Mouse (Mus musculus): ENCODE data around the gene Jsrp1. TPM values are rescaled to one million over a fixed set of nuclear protein-coding genes. Genes with fewer than 3 reads are reported as not detected.
A peak's percentile ranks its signal among the peaks of the same experiment; 100 is the strongest.

The Jsrp1 gene
- total and polyA plus RNA-seq, 3 experiments, result 0.39 TPM; not detected in 2

GRCm38 (mm10) chr10:80832818-80833217, 19.5 kb upstream of the Jsrp1 start:
- Histone ChIP-seq H3K4me3 (ENCODE audit: control insufficient read depth in 1 of 2, insufficient read depth in 1 of 2, low read depth in 2 of 2, low read length in 2 of 2) (no peak overlapping the region), H3K4me1 (ENCODE audit: control insufficient read depth in 1 of 2, insufficient read depth in 2 of 2, low read length in 2 of 2) (peaks cover 2 to 9% of the 10 kb centered on the region in 2 experiments; a peak in 3 of 4 replicates), H3K9me3 (replicated peaks; ENCODE audit: insufficient read depth, low read length) (no peaks in the 10 kb centered on the region), H3K27me3 (ENCODE audit: control insufficient read depth in 1 of 2, insufficient read depth in 2 of 2, low read length in 2 of 2) (no peaks in the 10 kb centered on the region), H3K9ac (ENCODE audit: control insufficient read depth, low read depth, low read length, poor library complexity, severe bottlenecking) (no peak overlapping the region), H3K36me3 (ENCODE audit: control insufficient read depth in 1 of 2, insufficient read depth in 2 of 2, low read length in 2 of 2) (peaks cover 0 to 4% of the 10 kb centered on the region in 2 experiments; a peak in 2 of 4 replicates), H3K27ac (ENCODE audit: control insufficient read depth, low read depth, low read length) (no peak overlapping the region), H3K79me2 (ENCODE audit: control insufficient read depth, insufficient read depth, low read length, poor library complexity) (peaks cover 10% of the 10 kb centered on the region)
- TF ChIP-seq HCFC1 (IDR thresholded peaks at IDR 0.05; ENCODE audit: low read depth, low read length) (no peak), ZMIZ1 (IDR thresholded peaks at IDR 0.05; ENCODE audit: low read depth, low read length) (no peak), MAX (IDR thresholded peaks at IDR 0.05; ENCODE audit: low read length) (no peak), POLR2AphosphoS2 (IDR thresholded peaks at IDR 0.05; ENCODE audit: low read length) (no peak), TBP (IDR thresholded peaks at IDR 0.05; ENCODE audit: low read depth, low read length) (no peak), NELFE (IDR thresholded peaks at IDR 0.05; ENCODE audit: low read depth, low read length) (no peak), ZKSCAN1 (IDR thresholded peaks at IDR 0.05; ENCODE audit: low read depth, low read length) (no peak), MYB (IDR thresholded peaks at IDR 0.05; ENCODE audit: low read depth, low read length) (no peak), TCF12 (IDR thresholded peaks at IDR 0.05; ENCODE audit: low read depth, low read length) (no peak), NRF1 (IDR thresholded peaks at IDR 0.05; ENCODE audit: insufficient read depth, low read depth, low read length, poor library complexity, severe bottlenecking) (no peak), CTCF (IDR thresholded peaks at IDR 0.05 in 2 of 3, conservative IDR thresholded peaks at IDR 0.05 in 1 of 3; ENCODE audit: control insufficient read depth in 1 of 3, insufficient read depth in 1 of 3, low read depth in 2 of 3, low read length in 3 of 3, poor library complexity in 1 of 3, severe bottlenecking in 1 of 3) (no peak), E2F4 (IDR thresholded peaks at IDR 0.05; ENCODE audit: borderline replicate concordance, low read depth, low read length) (no peak), ZNF384 (IDR thresholded peaks at IDR 0.05; ENCODE audit: low read depth, low read length) (no peak), USF1 (IDR thresholded peaks at IDR 0.05; ENCODE audit: low read depth, low read length) (no peak), BHLHE40 (IDR thresholded peaks at IDR 0.05; ENCODE audit: borderline replicate concordance, low read depth, low read length) (no peak), SIN3A (IDR thresholded peaks at IDR 0.05; ENCODE audit: low read length) (no peak), UBTF (IDR thresholded peaks at IDR 0.05; ENCODE audit: borderline replicate concordance, insufficient read depth, low read depth, low read length) (no peak), MAFK (IDR thresholded peaks at IDR 0.05; ENCODE audit: borderline replicate concordance, low read depth, low read length) (no peak), MEF2A (IDR thresholded peaks at IDR 0.05; ENCODE audit: extremely low read depth, insufficient replicate concordance, low read depth, low read length, poor library complexity, severe bottlenecking) (no peak)
- DNase-seq (ENCODE audit: low read depth, low spot score), result no peak

- peak; percentile 87 for DNase-seq (ENCODE audit: low read depth, low spot score)
- TF ChIP-seq HCFC1 (IDR thresholded peaks at IDR 0.05; ENCODE audit: low read depth, low read length) (no peak), SIN3A (IDR thresholded peaks at IDR 0.05; ENCODE audit: low read length) (no peak), TBP (IDR thresholded peaks at IDR 0.05; ENCODE audit: low read depth, low read length) (no peak), MXI1 (IDR thresholded peaks at IDR 0.05; ENCODE audit: low read depth, low read length) (0 out of 2 replicates have a peak, but pooled peaks have one; percentile 56), ZNF384 (IDR thresholded peaks at IDR 0.05; ENCODE audit: low read depth, low read length) (no peak), RCOR1 (IDR thresholded peaks at IDR 0.05; ENCODE audit: low read depth, low read length) (no peak), USF1 (IDR thresholded peaks at IDR 0.05; ENCODE audit: low read depth, low read length) (peak; percentile 18; the same call in 1 of the 2 replicates), ZMIZ1 (IDR thresholded peaks at IDR 0.05; ENCODE audit: low read depth, low read length) (no peak), TCF12 (IDR thresholded peaks at IDR 0.05; ENCODE audit: low read depth, low read length) (no peak), UBTF (IDR thresholded peaks at IDR 0.05; ENCODE audit: borderline replicate concordance, insufficient read depth, low read depth, low read length) (no peak), GABPA (IDR thresholded peaks at IDR 0.05; ENCODE audit: low read depth, low read length) (no peak)
- H3K79me2 ChIP-seq (ENCODE audit: control insufficient read depth, insufficient read depth, low read length, poor library complexity), result peaks cover 23% of the 10 kb centered on the region
- no peak overlapping the region for H3K4me3 ChIP-seq (ENCODE audit: control insufficient read depth in 1 of 2, insufficient read depth in 1 of 2, low read depth in 2 of 2, low read length in 2 of 2)
- no peaks in the 10 kb centered on the region for H3K9me3 ChIP-seq (replicated peaks; ENCODE audit: insufficient read depth, low read length)
- H3K9ac ChIP-seq (ENCODE audit: control insufficient read depth, low read depth, low read length, poor library complexity, severe bottlenecking), result no peak overlapping the region
- no peaks in the 10 kb centered on the region for H3K27me3 ChIP-seq (ENCODE audit: control insufficient read depth in 1 of 2, insufficient read depth in 2 of 2, low read length in 2 of 2)
- H3K36me3 ChIP-seq (ENCODE audit: control insufficient read depth in 1 of 2, insufficient read depth in 2 of 2, low read length in 2 of 2), result peaks cover 0 to 6% of the 10 kb centered on the region in 2 experiments; a peak in 2 of 4 replicates
- peaks cover 2 to 13% of the 10 kb centered on the region in 2 experiments; a peak in 3 of 4 replicates for H3K4me1 ChIP-seq (ENCODE audit: control insufficient read depth in 1 of 2, insufficient read depth in 2 of 2, low read length in 2 of 2)
- no peak overlapping the region for H3K27ac ChIP-seq (ENCODE audit: control insufficient read depth, low read depth, low read length)
These were observed 17.8 kb upstream of the Jsrp1 start for GRCm38 (mm10) chr10:80831136-80831535.
